Mouse (Mus musculus) forebrain, embryonic 16.5 days (tissue): Measurements from ENCODE around the gene Gpx7. TPM values are rescaled to one million over a fixed set of nuclear protein-coding genes. Genes with fewer than 3 reads are reported as not detected.

Source experiments
- ATAC-seq: fragments of 200-750 bp; cut with Nextera tagmentation; 2 replicates; pipeline ENCODE4 v1.8.0; 2017; ENCODE audit warnings: mild to moderate bottlenecking, moderate library complexity
- H3K27ac ChIP-seq: fragments of 300-500 bp; sonication (generic); 2 replicates; pipeline ENCODE4 v1.5.1; 2014; ENCODE audit warnings: low read length, control low read depth
- H3K27me3 ChIP-seq: fragments of 300-500 bp; sonication (generic); replicated peaks from 2 replicates; pipeline ENCODE4 v1.6.1; 2014; ENCODE audit warnings: low read length; ENCODE audit not compliant: control insufficient read depth, insufficient read depth
- H3K36me3 ChIP-seq: fragments of 300-500 bp; sonication (generic); 2 replicates; pipeline ENCODE4 v1.6.1; 2014; ENCODE audit not compliant: control insufficient read depth, insufficient read depth
- H3K4me1 ChIP-seq: fragments of 300-500 bp; sonication (generic); replicated peaks from 2 replicates; pipeline ENCODE4 v1.6.1; 2014; ENCODE audit warnings: low read length; ENCODE audit not compliant: control insufficient read depth, insufficient read depth
- H3K4me2 ChIP-seq: fragments of 300-500 bp; sonication (generic); 2 replicates; pipeline ENCODE4 v1.6.1; 2014; ENCODE audit warnings: mild to moderate bottlenecking, low read length, control low read depth
- H3K4me3 ChIP-seq: fragments of 300-500 bp; sonication (generic); replicated peaks from 2 replicates; pipeline ENCODE4 v1.5.1; 2014; ENCODE audit warnings: mild to moderate bottlenecking, low read length, control low read depth
- H3K9ac ChIP-seq: fragments of 300-500 bp; sonication (generic); replicated peaks from 2 replicates; pipeline ENCODE4 v1.6.1; 2014; ENCODE audit warnings: low read depth, low read length, control low read depth
- H3K9me3 ChIP-seq: fragments of 300-500 bp; sonication (generic); 2 replicates; pipeline ENCODE4 v1.6.1; 2016; ENCODE audit warnings: low read length; ENCODE audit not compliant: control insufficient read depth
- WGBS: fragments of 180-500 bp; shearing (Covaris S2); extraction: QIAGEN DNeasy Blood & Tissue Kit; methylation state at CpG from one replicate; pipeline ENCODE4 v1.1.7; 2014; 5-methylcytosine and 5-hydroxymethylcytosine counted together
- polyA plus RNA-seq: library from polyadenylated mRNA; unstranded; fragments of >200 nt; fragmentation: Nextera tagmentation; extraction: Ambion mirVana; gene quantifications from 2 replicates; pipeline ENCODE4 v1.2.1, GENCODE M21; 2015

Gene Gpx7
- polyA plus RNA-seq, 1 experiment from 2014 or later = 26.3 TPM

DNA sequence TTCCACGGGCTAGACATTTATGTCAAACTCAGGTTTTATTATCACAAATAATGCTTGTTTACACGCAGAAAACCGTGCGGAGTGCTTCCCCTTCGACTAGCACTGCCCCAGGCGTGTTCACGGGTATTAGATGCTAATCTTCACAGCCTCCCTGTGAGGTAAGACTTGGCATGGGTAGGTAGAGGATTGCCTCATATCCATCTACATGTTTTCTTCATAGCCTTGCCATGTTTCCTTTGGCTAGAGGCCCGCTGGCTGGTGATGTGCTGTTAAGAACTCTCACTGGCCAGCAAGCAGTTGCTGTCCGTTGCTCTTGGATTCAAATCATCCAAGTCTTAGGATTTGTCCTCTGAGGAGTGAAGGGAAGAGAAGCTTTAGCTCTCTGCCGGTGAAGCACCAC lies 6.4 kb downstream of the Gpx7 start:
- no peak for ATAC-seq
- Histone ChIP-seq H3K36me3 (no peaks in the 10 kb centered on the region), H3K4me1 (no peaks in the 10 kb centered on the region), H3K27ac (no peak overlapping the region), H3K4me2 (no peak overlapping the region), H3K9ac (no peak overlapping the region), H3K9me3 (no peaks in the 10 kb centered on the region), H3K4me3 (no peak overlapping the region), H3K27me3 (no peaks in the 10 kb centered on the region)
- 92% methylated on average over 10 of the region's 10 CpGs for WGBS

DNA sequence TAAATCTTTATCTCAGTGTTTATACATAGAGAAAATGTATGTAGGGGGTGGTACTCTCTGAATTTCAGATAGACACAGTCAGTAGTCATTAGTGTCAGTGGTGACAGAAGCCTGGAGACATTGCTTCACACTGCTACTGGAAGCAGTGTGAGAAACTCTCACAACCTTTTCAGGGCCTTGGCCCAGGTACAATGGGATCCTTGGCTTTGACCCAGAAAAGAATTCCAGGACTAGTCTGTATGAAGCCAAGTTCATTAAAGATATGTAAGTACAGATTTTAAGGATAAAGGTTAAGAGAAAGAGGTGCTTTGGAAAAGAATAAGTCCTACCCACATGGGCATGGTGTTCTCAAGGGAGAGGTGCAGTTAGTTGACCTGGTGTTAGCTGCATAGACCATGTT lies 12.5 kb downstream of the Gpx7 start:
- Histone ChIP-seq H3K4me3 (no peak overlapping the region), H3K36me3 (no peaks in the 10 kb centered on the region), H3K4me1 (no peaks in the 10 kb centered on the region), H3K9me3 (no peaks in the 10 kb centered on the region), H3K4me2 (no peak overlapping the region), H3K27me3 (no peaks in the 10 kb centered on the region), H3K9ac (no peak overlapping the region), H3K27ac (no peak overlapping the region)
- no peak for ATAC-seq

DNA sequence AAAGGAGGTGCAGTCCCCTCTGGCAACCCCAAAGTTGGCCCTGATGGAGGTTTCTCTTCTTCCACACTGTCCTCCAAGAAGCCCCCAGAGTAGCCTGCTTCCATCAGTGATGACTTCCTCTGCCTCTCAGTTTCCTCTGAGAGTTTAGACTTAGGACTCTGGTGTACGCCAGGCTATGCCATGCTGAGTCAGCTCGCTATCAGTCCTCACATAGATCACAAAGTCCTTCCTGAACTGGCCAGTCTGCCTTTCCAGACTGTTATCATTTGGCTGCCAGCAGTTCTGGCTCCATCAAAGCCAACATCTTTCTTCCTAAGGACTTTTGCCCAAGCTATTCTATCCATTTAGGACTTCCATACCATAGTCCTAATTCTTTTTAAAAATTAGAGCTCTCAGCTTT lies 14.2 kb downstream of the Gpx7 start:
- H3K4me3 ChIP-seq = no peak overlapping the region
- H3K9ac ChIP-seq = no peak overlapping the region
- H3K4me2 ChIP-seq = no peak overlapping the region
- ATAC-seq = no peak
- no peaks in the 10 kb centered on the region for H3K27me3 ChIP-seq
- 89% methylated on average over 2 of the region's 2 CpGs for WGBS
- no peak overlapping the region for H3K27ac ChIP-seq
- H3K36me3 ChIP-seq = no peaks in the 10 kb centered on the region
- H3K9me3 ChIP-seq = no peaks in the 10 kb centered on the region
- H3K4me1 ChIP-seq = peaks cover 7% of the 10 kb centered on the region

DNA sequence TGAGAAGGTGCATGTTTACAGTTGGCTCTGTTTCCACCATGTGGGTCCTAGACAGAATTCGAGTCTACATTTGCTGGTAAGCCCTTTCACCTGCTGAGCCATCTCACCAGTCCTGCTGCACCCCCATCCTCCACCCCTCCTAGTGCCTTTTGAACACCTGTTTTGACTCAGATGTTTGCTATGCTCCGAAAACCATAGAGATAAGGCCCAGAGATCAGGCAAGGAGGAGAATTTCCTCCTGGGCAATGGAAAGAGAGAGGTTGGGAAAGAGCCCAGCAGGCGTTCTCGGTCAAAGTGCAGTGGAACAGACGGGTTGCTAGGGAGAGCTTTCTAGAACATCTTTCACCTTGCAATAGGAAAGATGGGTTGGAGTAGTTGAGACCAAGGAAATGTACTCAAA lies 15.6 kb downstream of the Gpx7 start:
- no peaks in the 10 kb centered on the region for H3K36me3 ChIP-seq
- ATAC-seq = no peak
- no peaks in the 10 kb centered on the region for H3K9me3 ChIP-seq
- H3K27ac ChIP-seq = no peak overlapping the region
- H3K4me1 ChIP-seq = peaks cover 14% of the 10 kb centered on the region
- H3K4me3 ChIP-seq = no peak overlapping the region
- H3K9ac ChIP-seq = no peak overlapping the region
- WGBS = 79% methylated on average over 5 of the region's 5 CpGs
- H3K27me3 ChIP-seq = no peaks in the 10 kb centered on the region
- H3K4me2 ChIP-seq = no peak overlapping the region

DNA sequence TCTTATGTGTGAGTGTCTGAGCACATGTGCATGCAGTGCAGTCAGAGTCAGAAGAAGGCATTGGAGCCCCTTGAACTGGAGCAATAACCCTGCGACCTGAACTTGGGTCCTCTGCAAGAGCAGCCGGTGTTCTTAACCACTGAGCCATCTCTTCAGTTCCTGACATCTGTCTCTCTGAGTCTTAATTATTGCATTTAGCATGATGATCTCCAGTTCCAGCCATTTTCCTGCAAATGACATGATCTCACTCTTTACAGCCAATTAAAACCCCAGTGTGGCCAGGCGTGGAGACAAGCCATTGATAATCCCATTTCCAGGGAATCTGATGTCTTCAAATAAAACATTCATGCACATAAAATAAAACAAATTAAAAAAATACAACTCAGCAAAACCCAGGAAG lies 18.0 kb downstream of the Gpx7 start:
- peaks cover 10% of the 10 kb centered on the region for H3K27me3 ChIP-seq
- no peaks in the 10 kb centered on the region for H3K36me3 ChIP-seq
- ATAC-seq = no peak
- peaks cover 14% of the 10 kb centered on the region for H3K4me1 ChIP-seq
- no peak overlapping the region for H3K27ac ChIP-seq
- no peak overlapping the region for H3K4me2 ChIP-seq
- H3K4me3 ChIP-seq = no peak overlapping the region
- no peaks in the 10 kb centered on the region for H3K9me3 ChIP-seq
- WGBS = 53% methylated on average over 3 of the region's 3 CpGs
- no peak overlapping the region for H3K9ac ChIP-seq

DNA sequence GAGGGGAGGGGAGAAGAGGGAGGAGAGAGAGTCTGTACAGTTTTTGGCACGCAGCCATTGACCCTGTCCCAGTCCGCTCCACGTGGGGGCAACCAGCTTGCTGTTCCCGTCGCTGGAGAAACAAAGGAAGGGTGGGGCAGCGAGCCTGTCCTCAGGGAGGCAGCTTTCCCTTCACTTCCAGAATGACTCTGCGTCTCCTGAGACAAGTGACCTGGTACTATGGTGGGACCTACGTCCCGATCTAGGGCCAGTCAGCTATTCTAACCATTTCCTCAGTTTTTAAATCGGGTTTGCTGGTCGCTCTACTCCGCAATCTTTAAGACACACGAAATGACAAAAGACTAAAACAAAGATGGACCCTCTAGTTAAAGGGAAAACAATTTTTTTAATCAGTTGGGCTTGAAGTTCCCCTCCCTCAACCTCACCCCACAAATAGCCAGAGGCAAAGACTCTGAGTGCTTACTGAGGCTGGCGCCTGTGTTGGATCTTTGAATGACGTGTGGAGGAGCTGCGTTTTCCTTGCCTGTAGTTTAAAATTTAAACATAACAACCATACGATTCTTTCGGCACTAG lies 19.0 kb downstream of the Gpx7 start:
- WGBS = 2% methylated on average over 18 of the region's 18 CpGs

DNA sequence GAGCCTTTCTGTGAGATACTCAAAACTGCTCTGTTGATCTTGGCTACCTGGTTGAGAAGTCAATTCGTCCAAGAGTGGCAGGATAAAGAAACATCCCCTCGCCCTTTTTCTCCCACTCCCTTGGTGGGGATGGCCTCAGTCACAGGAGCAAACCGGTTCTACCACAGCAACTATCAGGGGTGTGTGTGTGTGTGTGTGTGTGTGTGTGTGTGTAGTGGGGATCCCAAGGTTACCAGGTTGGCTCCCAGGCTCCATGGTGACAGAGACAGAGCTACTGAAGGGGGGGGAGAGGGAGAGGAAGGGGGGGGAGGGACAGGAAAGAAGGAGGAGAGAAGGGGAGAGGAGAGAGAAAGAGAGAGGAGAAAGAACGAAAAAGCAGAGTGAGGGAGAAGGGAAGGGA lies 19.7 kb downstream of the Gpx7 start:
- Histone ChIP-seq H3K36me3 (no peaks in the 10 kb centered on the region), H3K4me2 (peak overlapping the region; percentile 79), H3K4me3 (peak overlapping the region; percentile 44), H3K9ac (peak overlapping the region; percentile 76), H3K27me3 (peaks cover 16% of the 10 kb centered on the region), H3K27ac (peak overlapping the region; percentile 14), H3K9me3 (no peaks in the 10 kb centered on the region), H3K4me1 (peaks cover 17% of the 10 kb centered on the region)
- WGBS = 50% methylated on average over 4 of the region's 4 CpGs
- ATAC-seq = peak; percentile 30

More for the DNA sequence above, 19.0 kb downstream of the Gpx7 start:
- peaks cover 17% of the 10 kb centered on the region for H3K4me1 ChIP-seq
- H3K4me2 ChIP-seq = peak overlapping the region; percentile 79
- H3K9ac ChIP-seq = peak overlapping the region; percentile 76
- peak overlapping the region; percentile 44 for H3K4me3 ChIP-seq
- ATAC-seq = peak; percentile 63
- H3K36me3 ChIP-seq = no peaks in the 10 kb centered on the region
- H3K9me3 ChIP-seq = no peaks in the 10 kb centered on the region
- H3K27ac ChIP-seq = peak overlapping the region; percentile 76
- peaks cover 10% of the 10 kb centered on the region for H3K27me3 ChIP-seq

DNA sequence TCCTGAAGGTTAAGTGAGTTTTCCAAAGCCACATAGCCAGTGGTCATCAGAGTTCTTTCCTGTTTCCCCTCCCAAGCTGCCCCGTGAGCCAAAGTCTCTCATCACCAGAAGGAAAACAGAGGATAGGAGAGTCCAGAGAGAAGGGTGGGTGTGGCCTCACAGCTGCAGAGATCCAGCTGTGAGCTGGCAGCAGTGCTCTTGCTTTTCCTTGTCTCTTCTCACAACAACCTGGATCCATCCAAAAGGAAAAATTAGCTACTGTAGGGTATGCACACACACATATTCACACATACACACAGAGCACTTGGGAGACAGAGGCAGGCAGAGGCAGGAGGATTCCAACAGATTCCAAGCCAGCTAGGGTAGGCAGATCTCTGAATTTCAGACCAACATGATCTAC lies 20.7 kb downstream of the Gpx7 start:
- 38% methylated on average over 1 of the region's 1 CpGs for WGBS

DNA sequence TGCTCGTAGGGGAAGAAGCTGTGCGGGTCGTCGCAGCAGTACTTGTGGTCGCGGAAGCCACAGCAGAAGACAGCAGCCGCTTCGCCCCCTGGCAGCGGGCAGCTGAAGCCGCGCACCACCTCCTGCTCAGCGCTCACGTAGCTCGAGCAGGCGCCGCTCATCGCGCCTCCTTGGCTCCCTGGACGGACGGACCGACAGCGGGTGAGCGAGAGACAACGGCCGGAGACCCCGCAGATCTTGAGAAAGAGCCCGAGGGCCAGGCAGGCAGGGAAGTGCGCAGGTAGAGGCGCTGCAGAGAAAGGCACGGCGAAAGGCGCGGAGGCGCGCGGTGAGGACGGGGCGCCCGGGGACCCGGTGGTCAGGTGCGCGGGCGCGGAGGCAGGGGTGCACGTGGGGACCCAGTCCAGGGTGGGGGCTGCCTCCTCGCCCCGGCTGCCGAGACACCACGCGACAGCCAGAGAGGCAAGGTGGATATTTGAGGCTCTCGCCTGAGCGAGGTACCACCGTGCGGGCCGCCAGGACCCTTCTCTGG lies 23.5 kb downstream of the Gpx7 start, which contains the start of gene Shisal2a:
Gene Shisal2a, minus strand, starts transcription at position 167 of the 532 bp plus-strand sequence.
- peak within 1 kb of the TSS; percentile 43 for H3K4me3 ChIP-seq
- ATAC-seq = peak; percentile 49
- peaks cover 17% of the 10 kb centered on the region for H3K27me3 ChIP-seq
- peaks cover 16% of the 10 kb centered on the region for H3K4me1 ChIP-seq
- no peaks in the 10 kb centered on the region for H3K36me3 ChIP-seq
- 2% methylated on average over 55 of the region's 55 CpGs for whole genome bisulfite sequencing
- H3K9me3 ChIP-seq = no peaks in the 10 kb centered on the region
- peak within 1 kb of the TSS; percentile 61 for H3K9ac ChIP-seq
- no peak within 1 kb of the TSS for H3K27ac ChIP-seq
- peak within 1 kb of the TSS; percentile 57 for H3K4me2 ChIP-seq

More for the DNA sequence above, 20.7 kb downstream of the Gpx7 start:
- Histone ChIP-seq H3K4me1 (peaks cover 17% of the 10 kb centered on the region), H3K4me3 (no peak overlapping the region), H3K4me2 (no peak overlapping the region), H3K9ac (no peak overlapping the region), H3K36me3 (no peaks in the 10 kb centered on the region), H3K9me3 (no peaks in the 10 kb centered on the region), H3K27me3 (peaks cover 17% of the 10 kb centered on the region), H3K27ac (no peak overlapping the region)
- no peak for ATAC-seq
